Mouse (Mus musculus): ENCODE measurements around the gene Sumf1. TPM values are rescaled to one million over a fixed set of nuclear protein-coding genes. Genes with fewer than 3 reads are reported as not detected.

Gene Sumf1
- total RNA-seq (2023): 10 to 100 TPM; 53.6 to 62.9 TPM

DNA sequence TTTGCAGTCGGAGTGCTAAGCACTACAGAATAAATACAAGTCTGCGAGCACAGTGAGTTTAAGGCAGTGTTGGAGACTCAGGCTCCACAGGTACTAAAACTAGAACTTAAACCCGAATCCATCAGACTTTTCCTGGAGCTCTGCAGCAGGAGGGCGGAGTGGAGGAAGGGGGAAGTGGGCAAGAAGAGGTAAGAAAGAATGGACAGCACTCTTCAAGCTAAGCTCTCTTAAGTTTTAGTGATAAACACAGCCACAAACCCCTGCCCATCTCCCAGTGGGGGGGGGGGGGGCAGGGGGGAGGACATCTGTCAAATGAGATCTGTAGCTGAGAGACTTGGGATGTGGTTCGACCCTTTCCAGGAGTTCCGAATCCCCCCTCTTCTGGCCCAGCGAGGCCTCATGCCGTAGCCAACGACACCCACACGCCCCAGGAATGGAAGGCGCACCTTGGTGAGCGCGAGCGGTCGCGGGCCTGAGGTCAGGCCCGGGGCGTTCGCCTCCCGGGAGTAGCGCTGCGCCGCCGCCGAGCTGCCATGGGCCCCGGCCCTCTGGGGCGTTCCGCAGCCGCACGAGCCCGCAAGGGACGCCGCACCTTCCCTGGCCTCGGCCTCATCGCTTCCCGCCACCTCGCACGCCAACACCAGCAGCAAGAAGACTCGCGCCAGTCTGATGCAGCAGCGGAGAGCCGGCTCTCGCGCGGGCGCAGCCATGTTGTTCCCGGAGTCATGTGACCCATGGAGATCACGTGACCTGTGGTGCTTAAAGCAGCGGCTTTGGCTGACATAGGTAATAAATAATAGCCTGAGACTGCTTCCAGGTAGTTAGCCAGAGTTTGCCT is at the start of gene Sumf1:
TSS of gene Sumf1 (minus strand) at position 736 of the 838 bp plus-strand sequence.

DNA sequence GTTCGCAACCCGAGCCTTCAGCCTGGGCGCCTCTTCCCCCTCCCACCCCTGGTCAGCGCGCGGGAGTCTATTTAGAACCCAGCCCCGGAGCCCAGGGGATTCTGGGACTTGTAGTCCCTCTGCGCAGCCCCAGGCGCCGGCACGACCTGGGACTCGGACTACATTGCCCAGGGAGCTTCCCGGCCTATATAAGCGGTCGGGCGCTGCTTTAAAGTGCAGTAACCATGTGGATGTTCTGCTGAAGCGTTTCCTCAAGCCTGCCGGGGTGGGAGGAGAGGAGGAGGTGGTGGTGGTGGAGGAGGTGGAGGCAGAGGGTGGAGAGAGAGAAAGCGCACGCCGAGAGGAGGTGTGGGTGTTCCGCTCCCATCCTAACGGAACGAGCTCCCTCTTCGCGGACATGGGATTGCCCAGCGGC is 27.5 kb upstream of the Sumf1 start, which contains the start of gene Itpr1:
TSS of gene Itpr1 (plus strand) at position 216 of the 415 bp plus-strand sequence.

DNA sequence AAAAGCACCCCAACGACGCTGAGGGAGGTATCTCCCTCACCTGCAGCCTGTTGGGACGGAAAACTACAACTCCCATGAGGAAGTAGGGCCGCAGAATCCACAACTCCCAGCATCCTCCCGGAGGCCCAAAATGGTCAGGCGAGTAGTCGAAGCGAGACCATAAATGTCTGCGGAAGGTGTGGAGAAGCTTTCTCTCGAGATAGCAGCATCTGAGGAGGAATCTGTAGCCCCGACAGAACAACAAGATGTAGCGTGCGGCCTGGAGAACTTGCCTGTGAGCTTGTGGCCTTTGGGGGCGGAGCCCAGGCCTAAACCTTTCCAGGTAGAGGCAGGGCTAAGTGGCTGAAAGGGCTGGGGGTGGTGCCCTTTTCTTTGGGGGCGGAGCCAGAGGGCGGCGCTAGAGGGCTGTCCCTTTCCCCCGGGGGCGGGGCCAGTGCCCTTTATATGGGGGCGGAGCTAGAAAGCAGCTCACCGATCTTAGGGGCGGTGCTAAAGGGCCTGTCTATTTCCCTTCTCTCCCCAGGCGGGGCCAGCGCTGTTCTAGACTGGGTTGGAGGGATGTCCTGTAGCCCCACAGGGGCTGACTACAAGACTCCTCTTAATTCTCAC is 120.4 kb downstream of the Sumf1 start, which contains the start of gene Setmar:
TSS of gene Setmar (plus strand) at position 128 of the 609 bp plus-strand sequence.

Other genes with a start within 250 kb of the Sumf1 start
- 1 to 10 TPM; 3.8 to 4.0 TPM for gene Setmar, start 120.5 kb downstream of the Sumf1 start, total RNA-seq (2023)
- 100 to 1,000 TPM; 105 to 109 TPM for gene Itpr1, start 27.5 kb upstream of the Sumf1 start, total RNA-seq (2023)